Mouse (Mus musculus): ENCODE measurements around the gene 5730480H06Rik.

- TF ChIP-seq EP300 (optimal IDR thresholded peaks at IDR 0.05): no peak
- TF ChIP-seq CTCF (IDR thresholded peaks at IDR 0.05; ENCODE audit: low read depth): no peak
Measured at GRCm38 (mm10) chr5:48412261-48412660, 84.5 kb downstream of the 5730480H06Rik start.

Measured in stomach, postnatal 0 days (tissue).